Mouse (Mus musculus): ENCODE measurements around the gene Bcl6b. TPM values are rescaled to one million over a fixed set of nuclear protein-coding genes. Genes with fewer than 3 reads are reported as not detected.

Bcl6b gene
- polyA plus RNA-seq, 1 experiment, result 4.1 TPM

GRCm38 (mm10) chr11:70242591-70242990 is 13.0 kb upstream of the Bcl6b start:
- H3K27ac ChIP-seq (ENCODE audit: insufficient read depth, low read length), result no peak overlapping the region
- H3K9me3 ChIP-seq (replicated peaks; ENCODE audit: control insufficient read depth, insufficient read depth, low read length, poor library complexity, severe bottlenecking), result no peaks in the 10 kb centered on the region
- TF ChIP-seq EP300 (IDR thresholded peaks at IDR 0.05; ENCODE audit: insufficient read depth, low read depth, low read length) (no peak), POLR2A (IDR thresholded peaks at IDR 0.05; ENCODE audit: insufficient read depth, low read length) (no peak), CTCF (IDR thresholded peaks at IDR 0.05; ENCODE audit: low read depth, low read length) (no peak)
- H3K27me3 ChIP-seq (ENCODE audit: control insufficient read depth, insufficient read depth, low read length, poor library complexity, severe bottlenecking), result no peaks in the 10 kb centered on the region
- H3K9ac ChIP-seq (ENCODE audit: low read depth, poor library complexity, severe bottlenecking), result no peak overlapping the region
- H3K4me1 ChIP-seq (ENCODE audit: control insufficient read depth, insufficient read depth, low read length), result no peaks in the 10 kb centered on the region
- no peaks in the 10 kb centered on the region for H3K36me3 ChIP-seq (ENCODE audit: control insufficient read depth, insufficient read depth, low read length, poor library complexity, severe bottlenecking)
- H3K4me3 ChIP-seq (ENCODE audit: low read depth, low read length), result no peak overlapping the region

- peak within 1 kb of the TSS; percentile 90 for H3K4me3 ChIP-seq (ENCODE audit: low read depth, low read length)
- peak within 1 kb of the TSS; percentile 91 for H3K9ac ChIP-seq (ENCODE audit: low read depth, poor library complexity, severe bottlenecking)
- TF ChIP-seq POLR2A (IDR thresholded peaks at IDR 0.05; ENCODE audit: insufficient read depth, low read length), result peak; percentile 64
- no peak for TF ChIP-seq CTCF (IDR thresholded peaks at IDR 0.05; ENCODE audit: low read depth, low read length)
- TF ChIP-seq EP300 (IDR thresholded peaks at IDR 0.05; ENCODE audit: insufficient read depth, low read depth, low read length), result peak; percentile 52; the same call in 1 of the 2 replicates
- H3K27me3 ChIP-seq (ENCODE audit: control insufficient read depth, insufficient read depth, low read length, poor library complexity, severe bottlenecking), result no peaks in the 10 kb centered on the region
- H3K36me3 ChIP-seq (ENCODE audit: control insufficient read depth, insufficient read depth, low read length, poor library complexity, severe bottlenecking), result peaks cover 13% of the 10 kb centered on the region
- H3K9me3 ChIP-seq (replicated peaks; ENCODE audit: control insufficient read depth, insufficient read depth, low read length, poor library complexity, severe bottlenecking), result no peaks in the 10 kb centered on the region
- no peak within 1 kb of the TSS for H3K27ac ChIP-seq (ENCODE audit: insufficient read depth, low read length)
- H3K4me1 ChIP-seq (ENCODE audit: control insufficient read depth, insufficient read depth, low read length), result peaks cover 3% of the 10 kb centered on the region
Measured at GRCm38 (mm10) chr11:70239541-70240279, 10.1 kb upstream of the Bcl6b start, which contains the start of the genes Gm21988 and Rnasek. Gm21988 (minus strand) TSS chr11:70239830. Rnasek (minus strand) TSS chr11:70239842.

DNA sequence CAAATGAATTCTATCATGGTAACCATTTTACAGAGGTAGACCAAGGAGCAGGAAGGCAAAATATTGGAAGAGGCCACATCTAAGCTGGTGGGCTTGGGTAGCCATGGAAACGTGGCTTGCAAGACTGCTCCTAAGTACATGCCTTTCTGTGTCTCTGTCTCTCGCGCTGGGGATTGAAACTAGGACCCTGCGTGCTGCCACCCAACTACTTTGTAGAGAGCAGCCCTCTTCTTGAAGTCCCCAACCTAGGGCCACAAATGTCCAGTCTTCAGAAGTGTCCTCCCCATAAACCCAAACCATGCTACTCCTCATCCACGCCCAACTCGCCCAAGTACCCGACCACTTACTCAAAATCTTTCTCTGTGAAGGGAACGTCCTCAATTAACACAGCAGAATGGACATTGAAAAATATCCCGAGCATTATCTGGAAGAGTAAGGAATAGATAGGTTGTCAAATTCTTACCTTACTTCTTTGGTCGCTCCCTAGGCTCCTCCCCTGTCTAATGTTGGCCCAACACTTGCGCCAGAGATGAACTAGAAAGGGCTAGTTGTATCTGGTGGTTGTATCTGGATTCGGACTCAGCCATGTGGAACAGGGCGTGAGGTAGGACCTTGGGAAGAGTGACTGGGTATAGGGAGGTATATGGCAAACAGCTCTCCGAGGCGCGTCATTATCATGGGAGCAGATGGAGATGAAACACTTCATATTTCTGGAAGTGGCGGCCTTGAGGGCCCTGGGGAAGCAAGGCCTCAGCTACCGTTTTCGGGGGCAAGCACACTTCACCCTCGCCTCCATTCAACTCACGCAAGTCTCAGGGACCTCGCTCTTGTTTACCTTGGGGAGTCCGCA is 9.2 kb upstream of the Bcl6b start:
- Histone ChIP-seq H3K36me3 (ENCODE audit: control insufficient read depth, insufficient read depth, low read length, poor library complexity, severe bottlenecking) (peaks cover 15% of the 10 kb centered on the region), H3K27ac (ENCODE audit: insufficient read depth, low read length) (peak overlapping the region; percentile 44; the same call in 1 of the 2 replicates), H3K4me1 (ENCODE audit: control insufficient read depth, insufficient read depth, low read length) (peaks cover 5% of the 10 kb centered on the region), H3K9me3 (replicated peaks; ENCODE audit: control insufficient read depth, insufficient read depth, low read length, poor library complexity, severe bottlenecking) (no peaks in the 10 kb centered on the region), H3K9ac (ENCODE audit: low read depth, poor library complexity, severe bottlenecking) (peak overlapping the region; percentile 91), H3K4me3 (ENCODE audit: low read depth, low read length) (peak overlapping the region; percentile 90), H3K27me3 (ENCODE audit: control insufficient read depth, insufficient read depth, low read length, poor library complexity, severe bottlenecking) (no peaks in the 10 kb centered on the region)
- TF ChIP-seq CTCF (IDR thresholded peaks at IDR 0.05; ENCODE audit: low read depth, low read length) (no peak), POLR2A (IDR thresholded peaks at IDR 0.05; ENCODE audit: insufficient read depth, low read length) (no peak), EP300 (IDR thresholded peaks at IDR 0.05; ENCODE audit: insufficient read depth, low read depth, low read length) (no peak)

DNA sequence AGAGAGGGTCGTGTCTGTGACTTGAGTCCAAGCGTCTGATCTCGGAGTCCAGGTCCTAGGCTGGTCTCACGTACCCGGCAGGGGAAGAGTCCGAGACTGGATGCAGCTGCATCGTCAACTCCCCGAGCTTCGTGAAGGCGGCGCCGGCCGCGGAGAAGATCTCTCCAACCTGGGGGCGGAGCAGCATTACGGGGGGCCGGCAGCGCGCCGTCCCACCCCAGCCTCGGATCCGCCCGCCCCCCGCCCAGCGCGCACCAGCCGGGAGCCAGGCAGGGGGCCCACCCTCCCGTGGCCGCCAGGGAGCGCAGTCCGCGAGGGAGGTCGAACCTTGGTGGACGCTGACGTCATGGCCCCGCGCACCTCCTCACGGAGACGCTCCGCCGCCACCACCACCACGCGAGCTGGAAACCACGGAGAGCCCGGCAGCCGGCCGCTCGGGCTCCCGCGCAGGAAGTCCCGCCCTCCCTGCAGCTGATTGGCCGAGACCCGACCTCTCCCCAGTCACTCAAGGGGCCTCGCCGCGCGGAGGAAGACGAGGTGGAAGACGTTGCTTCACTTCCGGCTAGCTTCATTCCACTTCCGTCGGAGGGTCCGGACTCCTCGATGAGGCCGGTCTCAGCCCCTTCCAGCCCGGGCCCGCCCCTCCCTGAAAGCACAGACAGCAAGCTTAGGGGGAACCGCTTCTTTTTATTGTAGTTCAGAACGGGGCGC is 8.0 kb upstream of the Bcl6b start, which contains the start of gene 0610010K14Rik:
Gene 0610010K14Rik (minus strand): TSS at position 458 of the 711 bp plus-strand sequence.
- TF ChIP-seq CTCF (IDR thresholded peaks at IDR 0.05; ENCODE audit: low read depth, low read length) (no peak), POLR2A (IDR thresholded peaks at IDR 0.05; ENCODE audit: insufficient read depth, low read length) (peak; percentile 36), EP300 (IDR thresholded peaks at IDR 0.05; ENCODE audit: insufficient read depth, low read depth, low read length) (0 out of 2 replicates have a peak, but pooled peaks have one; percentile 20)
- Histone ChIP-seq H3K9me3 (replicated peaks; ENCODE audit: control insufficient read depth, insufficient read depth, low read length, poor library complexity, severe bottlenecking) (no peaks in the 10 kb centered on the region), H3K27me3 (ENCODE audit: control insufficient read depth, insufficient read depth, low read length, poor library complexity, severe bottlenecking) (no peaks in the 10 kb centered on the region), H3K4me1 (ENCODE audit: control insufficient read depth, insufficient read depth, low read length) (peaks cover 5% of the 10 kb centered on the region), H3K4me3 (ENCODE audit: low read depth, low read length) (peak within 1 kb of the TSS; percentile 97), H3K9ac (ENCODE audit: low read depth, poor library complexity, severe bottlenecking) (peak within 1 kb of the TSS; percentile 91), H3K36me3 (ENCODE audit: control insufficient read depth, insufficient read depth, low read length, poor library complexity, severe bottlenecking) (peaks cover 15% of the 10 kb centered on the region), H3K27ac (ENCODE audit: insufficient read depth, low read length) (peak within 1 kb of the TSS; percentile 56)

DNA sequence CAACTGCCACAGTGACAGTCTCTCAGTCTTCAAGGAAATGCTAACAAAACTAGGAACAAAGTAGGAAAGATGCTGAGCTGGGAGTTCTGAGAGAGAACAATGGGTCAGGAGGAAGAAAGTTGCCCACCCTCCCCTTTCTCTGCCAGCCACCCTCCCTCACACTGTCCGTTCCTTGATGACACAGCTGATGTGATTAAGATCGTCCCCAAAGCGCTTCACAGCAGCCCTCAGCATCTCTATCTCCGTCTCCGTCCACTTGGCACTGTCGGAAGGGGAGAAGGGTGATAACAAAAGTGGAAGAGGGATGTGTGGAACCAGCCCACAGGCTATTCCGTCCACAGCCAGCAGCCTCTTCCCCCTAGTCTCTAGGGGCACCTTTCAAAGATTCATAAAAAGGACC is 7.1 kb upstream of the Bcl6b start:
- H3K27me3 ChIP-seq (ENCODE audit: control insufficient read depth, insufficient read depth, low read length, poor library complexity, severe bottlenecking), result no peaks in the 10 kb centered on the region
- peak overlapping the region; percentile 36 for H3K4me3 ChIP-seq (ENCODE audit: low read depth, low read length)
- H3K4me1 ChIP-seq (ENCODE audit: control insufficient read depth, insufficient read depth, low read length), result peaks cover 5% of the 10 kb centered on the region
- peak overlapping the region; percentile 91 for H3K9ac ChIP-seq (ENCODE audit: low read depth, poor library complexity, severe bottlenecking)
- no peaks in the 10 kb centered on the region for H3K9me3 ChIP-seq (replicated peaks; ENCODE audit: control insufficient read depth, insufficient read depth, low read length, poor library complexity, severe bottlenecking)
- H3K36me3 ChIP-seq (ENCODE audit: control insufficient read depth, insufficient read depth, low read length, poor library complexity, severe bottlenecking), result peaks cover 15% of the 10 kb centered on the region
- no peak overlapping the region for H3K27ac ChIP-seq (ENCODE audit: insufficient read depth, low read length)
- TF ChIP-seq POLR2A (IDR thresholded peaks at IDR 0.05; ENCODE audit: insufficient read depth, low read length) (no peak), EP300 (IDR thresholded peaks at IDR 0.05; ENCODE audit: insufficient read depth, low read depth, low read length) (no peak), CTCF (IDR thresholded peaks at IDR 0.05; ENCODE audit: low read depth, low read length) (no peak)

All from ES-Bruce4 (cell line).